Mouse (Mus musculus): ENCODE results near the gene Stxbp3. TPM values are rescaled to one million over a fixed set of nuclear protein-coding genes. Genes with fewer than 3 reads are reported as not detected.
A peak's percentile ranks its signal among the peaks of the same experiment; 100 is the strongest.

Gene Stxbp3
- total and polyA plus RNA-seq, 2 experiments from 2014 or later: 7.6 to 13.4 TPM

- WGBS: 31% methylated on average over 6 of the region's 6 CpGs
- Histone ChIP-seq H3K4me3 (ENCODE audit: low read length) (no peak overlapping the region), H3K27me3 (ENCODE audit: insufficient read depth, low read length) (no peaks in the 10 kb centered on the region), H3K4me2 (ENCODE audit: low read depth, low read length) (no peak overlapping the region), H3K9ac (replicated peaks; ENCODE audit: low read length) (no peak overlapping the region), H3K27ac (no peak overlapping the region), H3K36me3 (ENCODE audit: insufficient read depth, low read length) (no peaks in the 10 kb centered on the region), H3K9me3 (ENCODE audit: low read length) (no peaks in the 10 kb centered on the region), H3K4me1 (ENCODE audit: insufficient read depth, low read length) (no peaks in the 10 kb centered on the region)
- TF ChIP-seq CTCF (IDR thresholded peaks at IDR 0.05; ENCODE audit: low read depth): no peak
- ATAC-seq (peak; percentile 65), DNase-seq (ENCODE audit: low spot score) (peak; percentile 67)
These were observed 11.8 kb upstream of the Stxbp3 start for GRCm38 (mm10) chr3:108851996-108852697.

GRCm38 (mm10) chr3:108851554-108851953 is 11.2 kb upstream of the Stxbp3 start:
- 0 out of 2 replicates have a peak, but pooled peaks have one; percentile 1 for ATAC-seq

GRCm38 (mm10) chr3:108851075-108851474 is 10.7 kb upstream of the Stxbp3 start:
- no peak overlapping the region for H3K4me2 ChIP-seq (ENCODE audit: low read depth, low read length)
- TF ChIP-seq CTCF (IDR thresholded peaks at IDR 0.05; ENCODE audit: low read depth): no peak
- no peak overlapping the region for H3K4me3 ChIP-seq (ENCODE audit: low read length)
- H3K4me1 ChIP-seq (ENCODE audit: insufficient read depth, low read length): no peaks in the 10 kb centered on the region
- no peak for DNase-seq (ENCODE audit: low spot score)
- H3K27me3 ChIP-seq (ENCODE audit: insufficient read depth, low read length): no peaks in the 10 kb centered on the region
- no peak overlapping the region for H3K9ac ChIP-seq (replicated peaks; ENCODE audit: low read length)
- H3K9me3 ChIP-seq (ENCODE audit: low read length): no peaks in the 10 kb centered on the region
- H3K27ac ChIP-seq: no peak overlapping the region
- no peak for ATAC-seq
- WGBS: 91% methylated on average over 2 of the region's 2 CpGs
- H3K36me3 ChIP-seq (ENCODE audit: insufficient read depth, low read length): no peaks in the 10 kb centered on the region

More at GRCm38 (mm10) chr3:108851554-108851953, 11.2 kb upstream of the Stxbp3 start:
- Histone ChIP-seq H3K4me3 (ENCODE audit: low read length) (no peak overlapping the region), H3K9me3 (ENCODE audit: low read length) (no peaks in the 10 kb centered on the region), H3K27ac (no peak overlapping the region), H3K27me3 (ENCODE audit: insufficient read depth, low read length) (no peaks in the 10 kb centered on the region), H3K9ac (replicated peaks; ENCODE audit: low read length) (no peak overlapping the region), H3K36me3 (ENCODE audit: insufficient read depth, low read length) (no peaks in the 10 kb centered on the region), H3K4me2 (ENCODE audit: low read depth, low read length) (no peak overlapping the region), H3K4me1 (ENCODE audit: insufficient read depth, low read length) (no peaks in the 10 kb centered on the region)
- 86% methylated on average over 3 of the region's 3 CpGs for WGBS
- TF ChIP-seq CTCF (IDR thresholded peaks at IDR 0.05; ENCODE audit: low read depth): no peak
- no peak for DNase-seq (ENCODE audit: low spot score)

DNA sequence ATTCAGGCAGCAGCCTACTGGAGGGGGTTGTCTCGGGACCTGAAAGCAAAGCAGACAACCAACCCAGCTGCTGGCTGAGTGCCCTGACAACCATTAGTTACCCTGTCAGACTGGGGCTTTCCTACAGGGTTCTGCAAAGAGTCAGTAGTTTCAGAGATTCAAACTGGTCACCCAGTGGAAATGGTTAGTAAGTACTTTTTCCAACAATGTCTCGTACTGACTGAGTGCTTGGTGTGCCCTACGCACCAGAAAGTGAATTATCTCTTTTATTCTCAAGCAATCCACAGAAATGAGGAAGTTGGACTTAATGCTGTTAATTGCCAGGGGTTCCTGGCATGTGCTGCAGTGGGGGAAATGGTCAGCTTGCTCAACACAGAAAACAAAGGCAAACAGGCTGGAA is 10.2 kb upstream of the Stxbp3 start:
- Histone ChIP-seq H3K4me3 (ENCODE audit: low read length) (no peak overlapping the region), H3K4me2 (ENCODE audit: low read depth, low read length) (no peak overlapping the region), H3K27ac (no peak overlapping the region), H3K9me3 (ENCODE audit: low read length) (no peaks in the 10 kb centered on the region), H3K4me1 (ENCODE audit: insufficient read depth, low read length) (no peaks in the 10 kb centered on the region), H3K27me3 (ENCODE audit: insufficient read depth, low read length) (no peaks in the 10 kb centered on the region), H3K36me3 (ENCODE audit: insufficient read depth, low read length) (no peaks in the 10 kb centered on the region), H3K9ac (replicated peaks; ENCODE audit: low read length) (no peak overlapping the region)
- no peak for TF ChIP-seq CTCF (IDR thresholded peaks at IDR 0.05; ENCODE audit: low read depth)
- DNase-seq (ENCODE audit: low spot score) (peak; percentile 75), ATAC-seq (peak; percentile 46; the same call in 1 of the 2 replicates)
- WGBS: 35% methylated on average over 3 of the region's 3 CpGs

DNA sequence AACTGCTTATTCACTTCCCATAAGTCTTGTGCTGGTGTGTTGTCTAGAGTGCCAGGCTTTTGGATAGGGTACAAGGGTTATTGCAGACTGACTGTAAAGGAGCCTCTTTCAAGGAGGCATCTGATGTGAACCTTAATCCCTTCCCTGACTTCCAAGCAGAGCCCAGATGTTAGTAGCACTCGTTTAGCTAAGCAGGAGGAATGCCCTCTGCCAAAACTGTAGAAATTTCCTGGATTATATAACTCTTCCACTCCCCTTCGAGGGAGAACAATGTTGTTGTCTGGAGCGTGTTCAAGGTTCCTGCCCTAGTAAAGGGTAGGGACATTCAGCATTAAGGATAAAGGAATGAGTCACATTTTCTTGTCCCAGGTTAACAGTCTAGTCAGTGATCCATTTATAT is 6.3 kb upstream of the Stxbp3 start:
- no peak overlapping the region for H3K4me2 ChIP-seq (ENCODE audit: low read depth, low read length)
- ATAC-seq (no peak), DNase-seq (ENCODE audit: low spot score) (no peak)
- no peaks in the 10 kb centered on the region for H3K36me3 ChIP-seq (ENCODE audit: insufficient read depth, low read length)
- WGBS: 72% methylated on average over 3 of the region's 3 CpGs
- no peaks in the 10 kb centered on the region for H3K27me3 ChIP-seq (ENCODE audit: insufficient read depth, low read length)
- H3K9ac ChIP-seq (replicated peaks; ENCODE audit: low read length): no peak overlapping the region
- no peak for TF ChIP-seq CTCF (IDR thresholded peaks at IDR 0.05; ENCODE audit: low read depth)
- no peaks in the 10 kb centered on the region for H3K4me1 ChIP-seq (ENCODE audit: insufficient read depth, low read length)
- no peaks in the 10 kb centered on the region for H3K9me3 ChIP-seq (ENCODE audit: low read length)
- H3K4me3 ChIP-seq (ENCODE audit: low read length): no peak overlapping the region
- no peak overlapping the region for H3K27ac ChIP-seq

- H3K4me3 ChIP-seq (ENCODE audit: low read length): no peak overlapping the region
- ATAC-seq: no peak
- WGBS: 73% methylated on average over 5 of the region's 5 CpGs
- H3K36me3 ChIP-seq (ENCODE audit: insufficient read depth, low read length): no peaks in the 10 kb centered on the region
- no peaks in the 10 kb centered on the region for H3K27me3 ChIP-seq (ENCODE audit: insufficient read depth, low read length)
- no peak overlapping the region for H3K4me2 ChIP-seq (ENCODE audit: low read depth, low read length)
- H3K9me3 ChIP-seq (ENCODE audit: low read length): no peaks in the 10 kb centered on the region
- no peak for TF ChIP-seq CTCF (IDR thresholded peaks at IDR 0.05; ENCODE audit: low read depth)
- H3K4me1 ChIP-seq (ENCODE audit: insufficient read depth, low read length): no peaks in the 10 kb centered on the region
- no peak overlapping the region for H3K27ac ChIP-seq
- DNase-seq (ENCODE audit: low spot score): no peak
- H3K9ac ChIP-seq (replicated peaks; ENCODE audit: low read length): no peak overlapping the region
These were observed 4.2 kb upstream of the Stxbp3 start for GRCm38 (mm10) chr3:108844521-108844920.

- TF ChIP-seq CTCF (IDR thresholded peaks at IDR 0.05; ENCODE audit: low read depth): no peak
- no peak overlapping the region for H3K4me2 ChIP-seq (ENCODE audit: low read depth, low read length)
- WGBS: 92% methylated on average over 6 of the region's 6 CpGs
- no peaks in the 10 kb centered on the region for H3K27me3 ChIP-seq (ENCODE audit: insufficient read depth, low read length)
- 0 out of 2 replicates have a peak, but pooled peaks cover 1% of the 10 kb centered on the region for H3K4me1 ChIP-seq (ENCODE audit: insufficient read depth, low read length)
- no peaks in the 10 kb centered on the region for H3K9me3 ChIP-seq (ENCODE audit: low read length)
- H3K9ac ChIP-seq (replicated peaks; ENCODE audit: low read length): no peak overlapping the region
- DNase-seq (ENCODE audit: low spot score) (no peak), ATAC-seq (no peak)
- no peak overlapping the region for H3K4me3 ChIP-seq (ENCODE audit: low read length)
- no peaks in the 10 kb centered on the region for H3K36me3 ChIP-seq (ENCODE audit: insufficient read depth, low read length)
- H3K27ac ChIP-seq: no peak overlapping the region
These were observed 3.7 kb upstream of the Stxbp3 start for GRCm38 (mm10) chr3:108844026-108844425.

Data from hindbrain, postnatal 0 days (tissue).